Mouse (Mus musculus) liver, postnatal 0 days (tissue): ENCODE results near the gene Fbxw9.
A peak's percentile ranks its signal among the peaks of the same experiment; 100 is the strongest.

ENCODE experiments used
- CTCF ChIP-seq: sonication (generic); IDR thresholded peaks from 2 replicates; pipeline ENCODE4 v1.5.1; 2016; ENCODE audit warnings: antibody characterized with exemption, low read depth
- EP300 ChIP-seq: IDR thresholded peaks from 2 replicates; pipeline ENCODE4 v1.6.1; 2016; ENCODE audit warnings: antibody characterized with exemption, low read depth, mild to moderate bottlenecking

- TF ChIP-seq CTCF (peak; percentile 99), EP300 (no peak)
These were observed 17.1 kb downstream of the Fbxw9 start for GRCm38 (mm10) chr8:85076993-85077392.
